Mouse (Mus musculus) MEL (cell line): ENCODE results near the gene Mcf2l. TPM values are rescaled to one million over a fixed set of nuclear protein-coding genes. Genes with fewer than 3 reads are reported as not detected.

Source experiments
- DNase-seq: peaks from one replicate; pipeline ENCODE4 v3.0.0; 2011; ENCODE audit warnings: low read depth, low spot score
- H3K27ac ChIP-seq: 2 replicates; pipeline ENCODE4 v1.5.1; 2012; ENCODE audit warnings: low read depth, mild to moderate bottlenecking, control low read depth, low read length, moderate library complexity; ENCODE audit not compliant: control insufficient read depth
- H3K27me3 ChIP-seq, 2 experiments: fragments of 150-350 bp in 1 of 2; sonication (generic) in 1 of 2; 2 replicates each; pipeline ENCODE4 v1.6.1; 2012; ENCODE audit warnings: low read length in 2 of 2, mild to moderate bottlenecking in 2 of 2, improper control_type of control experiment in 1 of 2, moderate library complexity in 1 of 2; ENCODE audit not compliant: insufficient read depth in 2 of 2, control insufficient read depth in 1 of 2
- H3K36me3 ChIP-seq, 2 experiments: 2 replicates each; pipeline ENCODE4 v1.6.1; 2012 to 2014; ENCODE audit warnings: low read length in 2 of 2, improper control_type of control experiment in 1 of 2, inconsistent platforms in 1 of 2, mild to moderate bottlenecking in 1 of 2; ENCODE audit not compliant: insufficient read depth in 2 of 2, control insufficient read depth in 1 of 2
- H3K4me1 ChIP-seq, 2 experiments: fragments of 150-350 bp in 1 of 2; sonication (generic) in 1 of 2; 2 replicates each; pipeline ENCODE4 v1.6.1; 2012; ENCODE audit warnings: low read length in 2 of 2, improper control_type of control experiment in 1 of 2, mild to moderate bottlenecking in 1 of 2; ENCODE audit not compliant: insufficient read depth in 2 of 2, control insufficient read depth in 1 of 2
- H3K4me3 ChIP-seq, 2 experiments: fragments of 150-350 bp in 1 of 2; sonication (generic) in 1 of 2; 2 replicates each; pipeline ENCODE4 v1.5.1; 2012; ENCODE audit warnings: low read depth in 2 of 2, low read length in 2 of 2, mild to moderate bottlenecking in 2 of 2, moderate library complexity in 2 of 2, control low read depth in 1 of 2, improper control_type of control experiment in 1 of 2; ENCODE audit not compliant: control insufficient read depth in 1 of 2, insufficient read depth in 1 of 2
- H3K79me2 ChIP-seq: 2 replicates; pipeline ENCODE4 v1.6.1; 2012; ENCODE audit warnings: mild to moderate bottlenecking, low read length, moderate library complexity; ENCODE audit not compliant: control insufficient read depth, poor library complexity, insufficient read depth
- H3K9ac ChIP-seq: 2 replicates; pipeline ENCODE4 v1.6.1; 2012; ENCODE audit warnings: low read depth, mild to moderate bottlenecking, control low read depth, low read length, moderate library complexity; ENCODE audit not compliant: control insufficient read depth, poor library complexity, severe bottlenecking
- H3K9me3 ChIP-seq: fragments of 150-350 bp; sonication (generic); replicated peaks from 2 replicates; pipeline ENCODE4 v1.6.1; 2012; ENCODE audit warnings: mild to moderate bottlenecking, low read length, improper control_type of control experiment, moderate library complexity; ENCODE audit not compliant: insufficient read depth
- ETS1 ChIP-seq: IDR thresholded peaks from 2 replicates; pipeline ENCODE4 v1.6.1; 2012; ENCODE audit warnings: low read depth, mild to moderate bottlenecking, inconsistent platforms, low read length, improper control_type of control experiment, moderate library complexity
- GATA1 ChIP-seq: IDR thresholded peaks from 2 replicates; pipeline ENCODE4 v1.6.1; 2011; ENCODE audit warnings: low read depth, low read length, improper control_type of control experiment
- JUND ChIP-seq: IDR thresholded peaks from 2 replicates; pipeline ENCODE4 v1.6.1; 2011; ENCODE audit warnings: low read depth, mild to moderate bottlenecking, improper control_type of control experiment, low read length
- MAX ChIP-seq: IDR thresholded peaks from 2 replicates; pipeline ENCODE4 v1.6.1; 2011; ENCODE audit warnings: low read length, improper control_type of control experiment
- MAZ ChIP-seq: IDR thresholded peaks from 2 replicates; pipeline ENCODE4 v1.6.1; 2012; ENCODE audit warnings: low read depth, mild to moderate bottlenecking, inconsistent platforms, low read length, improper control_type of control experiment
- MEF2A ChIP-seq: IDR thresholded peaks from 2 replicates; pipeline ENCODE4 v1.6.1; 2014; ENCODE audit warnings: low read depth, mild to moderate bottlenecking, inconsistent platforms, low read length, improper control_type of control experiment; ENCODE audit not compliant: poor library complexity, insufficient replicate concordance, severe bottlenecking; ENCODE audit errors: extremely low read depth
- MXI1 ChIP-seq: IDR thresholded peaks from 2 replicates; pipeline ENCODE4 v1.6.1; 2011; ENCODE audit warnings: mild to moderate bottlenecking, low read depth, low read length, improper control_type of control experiment
- MYC ChIP-seq: IDR thresholded peaks from 2 replicates; pipeline ENCODE4 v1.6.1; 2011; ENCODE audit warnings: low read depth, mild to moderate bottlenecking, low read length, improper control_type of control experiment, moderate library complexity
- NRF1 ChIP-seq: IDR thresholded peaks from 2 replicates; pipeline ENCODE4 v1.6.1; 2014; ENCODE audit warnings: low read depth, mild to moderate bottlenecking, inconsistent platforms, low read length, improper control_type of control experiment, moderate library complexity; ENCODE audit not compliant: poor library complexity, insufficient read depth, severe bottlenecking
- POLR2A ChIP-seq, 2 experiments: IDR thresholded peaks; 2 replicates each; pipeline ENCODE4 v1.6.1; 2011 to 2012; ENCODE audit warnings: low read length in 2 of 2, mild to moderate bottlenecking in 2 of 2, control low read depth in 1 of 2, improper control_type of control experiment in 1 of 2, low read depth in 1 of 2, moderate library complexity in 1 of 2; ENCODE audit not compliant: control insufficient read depth in 1 of 2, insufficient read depth in 1 of 2, poor library complexity in 1 of 2
- SMC3 ChIP-seq: IDR thresholded peaks from 2 replicates; pipeline ENCODE4 v1.6.1; 2011; ENCODE audit warnings: low read depth, low read length, improper control_type of control experiment
- TAL1 ChIP-seq: IDR thresholded peaks from 2 replicates; pipeline ENCODE4 v1.6.1; 2012; ENCODE audit warnings: mild to moderate bottlenecking, inconsistent platforms, low read length, moderate library complexity, mixed read lengths
- TCF12 ChIP-seq: IDR thresholded peaks from 2 replicates; pipeline ENCODE4 v1.6.1; 2014; ENCODE audit warnings: low read depth, mild to moderate bottlenecking, inconsistent platforms, low read length, improper control_type of control experiment, moderate library complexity
- USF1 ChIP-seq: IDR thresholded peaks from 2 replicates; pipeline ENCODE4 v1.6.1; 2014; ENCODE audit warnings: low read depth, mild to moderate bottlenecking, inconsistent platforms, low read length, improper control_type of control experiment, moderate library complexity
- ZMIZ1 ChIP-seq: IDR thresholded peaks from 2 replicates; pipeline ENCODE4 v1.6.1; 2012; ENCODE audit warnings: low read depth, mild to moderate bottlenecking, inconsistent platforms, low read length, improper control_type of control experiment, moderate library complexity
- ZNF384 ChIP-seq: IDR thresholded peaks from 2 replicates; pipeline ENCODE4 v1.6.1; 2012; ENCODE audit warnings: low read depth, mild to moderate bottlenecking, inconsistent platforms, low read length, improper control_type of control experiment
- polyA plus RNA-seq, 2 experiments: library from polyadenylated mRNA; stranded (reverse) in 1 of 2; unstranded in 1 of 2; fragments of >175 nt in 1 of 2; fragments of >200 nt in 1 of 2; gene quantifications; 2 replicates each; pipeline versions ENCODE4 v1.2.1 to v1.2.4; 2012; ENCODE audit warnings: low replicate concordance in 2 of 2, low read depth in 1 of 2; ENCODE audit not compliant: insufficient read length in 2 of 2, insufficient read depth in 1 of 2, missing spikeins in 1 of 2
- total RNA-seq: library from RNA; depleted of rRNA; stranded (reverse); fragments of 300-350 nt; gene quantifications from 2 replicates; pipeline ENCODE4 v1.2.3, GENCODE M21; 2012

Mcf2l gene
- total and polyA plus RNA-seq, 3 experiments: 1.2 to 3.6 TPM; not detected in 1

- Histone ChIP-seq H3K4me1 (no peaks in the 10 kb centered on the region), H3K27ac (no peak overlapping the region), H3K9me3 (no peaks in the 10 kb centered on the region), H3K36me3 (no peaks in the 10 kb centered on the region), H3K27me3 (no peaks in the 10 kb centered on the region), H3K4me3 (no peak overlapping the region)
- DNase-seq: no peak
- TF ChIP-seq ZNF384: no peak
- no peak for TF ChIP-seq SMC3
- no peak for TF ChIP-seq GATA1
- TF ChIP-seq TCF12: no peak
- TF ChIP-seq TAL1: no peak
- TF ChIP-seq MAZ: no peak
- no peak for TF ChIP-seq MYC
- no peak for TF ChIP-seq MEF2A
- no peak for TF ChIP-seq MXI1
- TF ChIP-seq MAX: no peak
- no peak for TF ChIP-seq ETS1
- no peak for TF ChIP-seq NRF1
- TF ChIP-seq JUND: no peak
- TF ChIP-seq, all 39 proteins: peak for 0
- Histone ChIP-seq H3K9ac (no peak overlapping the region), H3K79me2 (no peaks in the 10 kb centered on the region)
Measured at GRCm38 (mm10) chr8:12912011-12912410, 38.4 kb downstream of the Mcf2l start.

- no peaks in the 10 kb centered on the region for H3K9me3 ChIP-seq
- no peak overlapping the region for H3K27ac ChIP-seq
- H3K4me3 ChIP-seq: no peak overlapping the region
- 0 out of 4 replicates have a peak, but pooled peaks cover 0 to 1% of the 10 kb centered on the region in 2 experiments for H3K27me3 ChIP-seq
- DNase-seq: no peak
- H3K4me1 ChIP-seq: no peaks in the 10 kb centered on the region
- H3K9ac ChIP-seq: no peak overlapping the region
- H3K36me3 ChIP-seq: no peaks in the 10 kb centered on the region
- TF ChIP-seq POLR2A (IDR thresholded peaks at IDR 0.05; ENCODE audit: control insufficient read depth in 1 of 2, insufficient read depth in 1 of 2, low read depth in 1 of 2, low read length in 2 of 2, poor library complexity in 1 of 2): no peak
- TF ChIP-seq USF1: no peak
- no peak for TF ChIP-seq MAX
- TF ChIP-seq ZMIZ1: no peak
- TF ChIP-seq, all 39 proteins: peak for 0
- no peaks in the 10 kb centered on the region for H3K79me2 ChIP-seq
Measured at GRCm38 (mm10) chr8:12915187-12916006, 41.8 kb downstream of the Mcf2l start.
